Mouse (Mus musculus) retina, postnatal 7 days (tissue): Measurements from ENCODE around the gene Sult2a6.

ENCODE experiments used
- DNase-seq: peaks from one replicate; pipeline ENCODE4 v3.0.0-alpha.2; 2012; ENCODE audit warnings: low read depth, low spot score

Gene Sult2a6

DNA sequence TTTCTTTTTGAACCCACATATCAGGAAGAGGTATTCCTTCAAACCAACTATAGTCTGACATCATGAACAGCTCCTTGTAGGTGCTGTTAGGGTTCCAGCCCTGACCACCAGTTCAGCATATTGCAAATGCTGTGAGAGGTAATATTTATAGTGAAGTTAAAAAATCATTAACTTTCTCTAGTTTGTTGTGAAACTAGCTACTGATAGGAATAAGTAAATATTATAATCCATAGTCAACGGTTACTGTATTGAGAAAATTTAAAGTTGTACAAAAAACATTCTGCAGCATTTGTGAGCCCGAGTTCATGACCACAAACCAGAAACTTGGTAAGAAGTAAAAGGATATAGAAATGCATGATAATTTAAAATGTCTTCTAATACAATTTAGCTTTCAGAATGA, at the start of gene Sult2a6:
Gene Sult2a6 (minus strand): TSS at position 101 of the 400 bp plus-strand sequence.
- no peak for DNase-seq

DNA sequence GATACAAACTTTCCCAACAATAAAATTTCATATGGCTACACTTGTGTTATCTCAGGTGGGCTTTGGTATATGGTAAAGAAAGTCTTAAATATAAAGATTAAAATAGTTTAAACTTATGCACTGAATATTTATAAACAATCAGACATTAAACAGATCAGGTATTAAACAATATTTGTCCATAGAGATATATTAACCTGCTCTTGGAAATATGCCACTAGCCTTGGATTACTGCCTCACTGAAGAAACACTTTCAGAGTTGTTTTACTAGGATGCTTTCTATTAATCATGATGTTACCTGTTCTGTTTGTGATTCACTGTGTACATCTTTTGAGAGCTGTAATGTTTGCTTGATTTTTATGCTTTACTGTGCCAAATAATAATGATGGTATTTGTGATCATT, 39.4 kb downstream of the Sult2a6 start:
- DNase-seq = no peak

DNA sequence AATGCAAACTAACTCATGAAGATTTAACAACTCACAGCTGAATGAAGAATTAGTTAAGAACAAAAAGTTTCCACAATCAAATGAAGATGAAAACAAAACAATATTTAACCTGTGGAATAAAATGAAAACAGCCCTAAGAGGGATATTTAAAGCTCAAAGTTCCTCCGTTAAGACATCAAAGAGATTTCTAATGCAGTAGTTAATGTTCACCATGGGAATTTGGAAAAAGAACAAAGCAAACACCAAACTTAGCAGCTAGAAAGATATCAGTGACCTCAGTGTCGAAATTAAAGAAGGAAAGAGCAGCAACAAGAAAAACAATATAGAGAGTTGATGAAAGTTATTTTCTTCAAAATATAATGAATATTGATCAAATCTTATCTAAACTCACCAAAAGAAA, 51.3 kb downstream of the Sult2a6 start:
- no peak for DNase-seq

DNA sequence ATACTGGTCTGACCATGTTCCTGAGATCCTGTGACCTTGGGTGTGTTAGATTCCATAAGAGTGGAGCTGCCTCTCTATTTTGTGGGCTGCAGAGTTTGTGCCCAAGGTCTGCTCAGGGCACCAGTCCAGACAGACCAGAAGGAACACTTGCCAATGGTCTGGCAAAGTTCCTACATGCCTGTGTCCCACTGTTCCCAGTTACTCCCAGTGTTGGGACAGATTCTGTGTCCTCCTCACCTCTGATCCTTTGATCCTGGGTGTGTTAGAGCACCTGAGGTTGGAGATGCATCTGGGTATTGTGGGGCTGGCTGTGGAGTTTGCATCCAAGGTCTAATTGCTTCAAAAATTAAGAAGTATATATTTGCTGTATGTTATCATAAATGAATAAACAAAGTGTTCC, 52.2 kb downstream of the Sult2a6 start:
- DNase-seq = no peak
